Mouse (Mus musculus): ENCODE results near the gene 6430628N08Rik. TPM values are rescaled to one million over a fixed set of nuclear protein-coding genes. Genes with fewer than 3 reads are reported as not detected.
A peak's percentile ranks its signal among the peaks of the same experiment; 100 is the strongest.

The 6430628N08Rik gene
- polyA plus RNA-seq, 1 experiment from 2014 or later, result not detected

DNA sequence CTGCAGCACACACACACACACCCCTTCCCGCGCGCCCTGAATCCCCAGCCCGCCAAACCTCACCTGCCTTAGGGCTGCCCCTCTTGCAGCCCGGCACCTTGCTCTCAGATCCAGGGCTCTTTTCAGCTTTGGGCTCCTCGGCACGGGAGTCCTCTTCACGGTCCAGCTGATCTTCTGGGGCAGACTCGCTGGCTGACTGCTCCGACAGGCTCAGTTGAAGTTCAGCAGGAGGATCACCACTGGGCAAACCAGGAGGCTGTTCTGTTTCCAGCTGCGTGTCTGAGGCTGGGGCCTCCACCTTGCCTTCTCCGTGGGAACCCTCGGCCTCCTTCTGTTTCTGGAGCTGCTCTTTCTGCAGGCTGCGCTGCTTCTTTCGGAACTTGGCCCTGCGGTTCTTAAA lies 29.4 kb downstream of the 6430628N08Rik start:
- H3K4me1 ChIP-seq (ENCODE audit: control insufficient read depth, insufficient read depth, low read length), result no peaks in the 10 kb centered on the region
- no peaks in the 10 kb centered on the region for H3K36me3 ChIP-seq (ENCODE audit: control insufficient read depth, insufficient read depth, low read length)
- no peak overlapping the region for H3K27ac ChIP-seq (ENCODE audit: low read depth, low read length)
- no peak overlapping the region for H3K4me3 ChIP-seq (ENCODE audit: low read depth, low read length)
- WGBS (ENCODE audit: insufficient replicate concordance), result 77% methylated on average over 16 of the region's 16 CpGs
- no peak overlapping the region for H3K4me2 ChIP-seq
- H3K9ac ChIP-seq (ENCODE audit: low read depth, low read length), result no peak overlapping the region
- no peaks in the 10 kb centered on the region for H3K9me3 ChIP-seq (replicated peaks; ENCODE audit: control insufficient read depth, low read length)
- H3K27me3 ChIP-seq (ENCODE audit: control insufficient read depth, insufficient read depth, low read length), result peaks cover 62% of the 10 kb centered on the region
- ATAC-seq (replicated peaks; ENCODE audit: insufficient number of reproducible peaks, low FRiP score, low TSS enrichment), result no peak

DNA sequence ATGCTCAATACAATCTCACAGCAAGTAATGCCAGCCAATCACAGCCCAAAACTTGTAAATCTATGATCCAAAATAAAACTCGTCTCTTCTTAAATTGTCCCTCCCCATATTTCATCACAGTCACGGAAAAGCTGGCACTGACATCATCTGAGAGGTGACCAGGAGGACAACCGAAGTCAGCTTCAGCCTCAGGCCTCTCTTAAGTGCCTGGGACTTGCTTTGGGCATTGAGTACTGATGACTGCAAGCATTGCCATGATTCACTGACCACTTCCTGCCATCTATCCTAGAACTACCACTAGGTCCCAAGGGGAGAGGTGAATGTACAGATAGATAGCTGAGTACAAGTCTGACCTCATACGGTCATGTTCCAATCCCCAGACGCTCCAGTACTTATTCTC lies 32.2 kb downstream of the 6430628N08Rik start:
- Histone ChIP-seq H3K27ac (ENCODE audit: low read depth, low read length) (no peak overlapping the region), H3K9ac (ENCODE audit: low read depth, low read length) (no peak overlapping the region), H3K27me3 (ENCODE audit: control insufficient read depth, insufficient read depth, low read length) (peaks cover 45% of the 10 kb centered on the region), H3K4me2 (no peak overlapping the region), H3K36me3 (ENCODE audit: control insufficient read depth, insufficient read depth, low read length) (no peaks in the 10 kb centered on the region), H3K4me1 (ENCODE audit: control insufficient read depth, insufficient read depth, low read length) (no peaks in the 10 kb centered on the region), H3K9me3 (replicated peaks; ENCODE audit: control insufficient read depth, low read length) (no peaks in the 10 kb centered on the region), H3K4me3 (ENCODE audit: low read depth, low read length) (no peak overlapping the region)
- WGBS (ENCODE audit: insufficient replicate concordance), result 80% methylated on average over 5 of the region's 5 CpGs
- no peak for ATAC-seq (replicated peaks; ENCODE audit: insufficient number of reproducible peaks, low FRiP score, low TSS enrichment)

DNA sequence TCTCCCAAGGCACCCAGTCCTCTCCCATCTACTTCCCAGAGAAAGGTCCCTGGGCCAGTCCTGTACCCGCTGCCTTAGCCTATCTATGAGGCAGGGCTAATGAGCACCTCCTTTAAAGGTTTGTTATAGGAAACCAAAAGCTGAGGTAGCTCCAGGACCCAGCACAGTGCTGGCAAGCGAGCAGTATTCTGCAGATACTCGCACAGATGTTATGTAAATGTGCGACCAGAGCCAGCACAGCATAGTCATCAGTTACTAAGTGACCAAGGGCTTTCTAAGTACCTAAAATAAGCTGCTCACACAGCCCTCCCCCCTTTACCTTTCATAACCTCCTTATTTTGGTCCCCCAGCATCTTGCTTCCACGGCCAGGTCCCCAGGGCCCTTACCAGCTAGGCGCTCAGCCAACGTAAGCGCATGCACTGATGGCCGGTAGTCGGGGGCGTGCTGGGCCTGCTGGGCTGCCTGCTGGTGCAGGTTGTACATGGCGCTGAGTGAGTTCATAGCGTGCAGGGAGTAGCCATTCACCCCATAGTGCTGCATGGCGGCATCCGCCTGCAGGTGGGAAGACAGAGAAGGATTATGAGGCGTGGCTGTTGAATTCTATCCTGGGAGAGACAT lies 32.9 kb downstream of the 6430628N08Rik start:
- H3K9ac ChIP-seq (ENCODE audit: low read depth, low read length), result no peak overlapping the region
- no peaks in the 10 kb centered on the region for H3K9me3 ChIP-seq (replicated peaks; ENCODE audit: control insufficient read depth, low read length)
- WGBS (ENCODE audit: insufficient replicate concordance), result 65% methylated on average over 16 of the region's 16 CpGs
- H3K27ac ChIP-seq (ENCODE audit: low read depth, low read length), result no peak overlapping the region
- H3K36me3 ChIP-seq (ENCODE audit: control insufficient read depth, insufficient read depth, low read length), result no peaks in the 10 kb centered on the region
- no peak overlapping the region for H3K4me2 ChIP-seq
- no peak overlapping the region for H3K4me3 ChIP-seq (ENCODE audit: low read depth, low read length)
- ATAC-seq (replicated peaks; ENCODE audit: insufficient number of reproducible peaks, low FRiP score, low TSS enrichment), result no peak
- peaks cover 45% of the 10 kb centered on the region for H3K27me3 ChIP-seq (ENCODE audit: control insufficient read depth, insufficient read depth, low read length)
- H3K4me1 ChIP-seq (ENCODE audit: control insufficient read depth, insufficient read depth, low read length), result no peaks in the 10 kb centered on the region

DNA sequence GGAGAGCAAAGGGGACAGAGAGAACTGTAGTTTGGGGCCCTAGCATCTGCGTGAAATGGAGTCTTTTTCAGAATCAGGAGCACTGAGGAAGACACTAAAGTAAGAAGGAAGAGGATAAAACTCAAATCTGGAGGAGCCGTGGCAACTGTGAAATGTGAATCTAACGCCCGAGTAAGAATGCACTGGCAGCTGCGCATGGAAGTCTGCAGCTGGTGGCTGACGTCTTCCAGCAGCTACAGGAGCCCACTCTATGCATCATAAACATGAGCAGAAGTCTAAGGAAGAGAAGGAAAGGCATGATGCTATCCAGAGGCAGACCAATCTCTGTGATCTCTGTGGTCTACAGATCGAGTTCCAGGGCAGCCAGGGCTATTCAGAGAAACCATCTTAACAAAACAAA lies 37.2 kb downstream of the 6430628N08Rik start:
- no peak overlapping the region for H3K9ac ChIP-seq (ENCODE audit: low read depth, low read length)
- H3K4me2 ChIP-seq, result no peak overlapping the region
- no peak overlapping the region for H3K27ac ChIP-seq (ENCODE audit: low read depth, low read length)
- H3K27me3 ChIP-seq (ENCODE audit: control insufficient read depth, insufficient read depth, low read length), result peaks cover 64% of the 10 kb centered on the region
- no peaks in the 10 kb centered on the region for H3K9me3 ChIP-seq (replicated peaks; ENCODE audit: control insufficient read depth, low read length)
- ATAC-seq (replicated peaks; ENCODE audit: insufficient number of reproducible peaks, low FRiP score, low TSS enrichment), result no peak
- H3K36me3 ChIP-seq (ENCODE audit: control insufficient read depth, insufficient read depth, low read length), result no peaks in the 10 kb centered on the region
- H3K4me1 ChIP-seq (ENCODE audit: control insufficient read depth, insufficient read depth, low read length), result no peaks in the 10 kb centered on the region
- WGBS (ENCODE audit: insufficient replicate concordance), result 53% methylated on average over 7 of the region's 7 CpGs
- no peak overlapping the region for H3K4me3 ChIP-seq (ENCODE audit: low read depth, low read length)

DNA sequence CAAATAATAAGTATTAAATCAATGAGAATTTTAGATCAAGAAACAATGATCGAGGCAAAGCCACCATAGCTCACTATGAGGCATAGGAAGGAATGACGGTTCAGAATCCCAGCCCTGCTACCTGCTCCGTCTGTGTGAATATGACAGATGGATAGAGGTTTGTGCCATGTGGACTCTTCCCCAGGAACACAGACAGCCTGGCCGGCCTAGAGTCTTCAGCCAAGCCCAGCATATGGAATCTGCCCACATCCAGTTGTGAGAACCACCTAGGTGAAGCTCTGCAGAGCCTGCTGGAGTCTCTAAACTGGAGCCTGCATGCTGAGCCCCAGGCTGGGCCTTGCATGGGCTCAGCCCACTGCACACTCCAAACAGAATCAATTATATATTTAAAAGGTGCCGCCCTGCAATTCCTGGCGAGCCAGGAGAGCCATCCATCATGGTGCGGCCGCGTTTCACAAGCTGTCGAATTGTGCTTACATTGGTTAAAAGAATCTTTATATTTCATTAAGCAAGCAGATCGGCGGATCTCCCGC lies 41.2 kb downstream of the 6430628N08Rik start:
- peaks cover under 1% of the 10 kb centered on the region; the same call in 1 of the 2 replicates for H3K4me1 ChIP-seq (ENCODE audit: control insufficient read depth, insufficient read depth, low read length)
- WGBS (ENCODE audit: insufficient replicate concordance), result 45% methylated on average over 13 of the region's 13 CpGs
- H3K27ac ChIP-seq (ENCODE audit: low read depth, low read length), result no peak overlapping the region
- no peaks in the 10 kb centered on the region for H3K9me3 ChIP-seq (replicated peaks; ENCODE audit: control insufficient read depth, low read length)
- no peak overlapping the region for H3K4me3 ChIP-seq (ENCODE audit: low read depth, low read length)
- H3K27me3 ChIP-seq (ENCODE audit: control insufficient read depth, insufficient read depth, low read length), result peaks cover 92% of the 10 kb centered on the region
- H3K4me2 ChIP-seq, result no peak overlapping the region
- ATAC-seq (replicated peaks; ENCODE audit: insufficient number of reproducible peaks, low FRiP score, low TSS enrichment), result no peak
- H3K9ac ChIP-seq (ENCODE audit: low read depth, low read length), result no peak overlapping the region
- H3K36me3 ChIP-seq (ENCODE audit: control insufficient read depth, insufficient read depth, low read length), result no peaks in the 10 kb centered on the region

DNA sequence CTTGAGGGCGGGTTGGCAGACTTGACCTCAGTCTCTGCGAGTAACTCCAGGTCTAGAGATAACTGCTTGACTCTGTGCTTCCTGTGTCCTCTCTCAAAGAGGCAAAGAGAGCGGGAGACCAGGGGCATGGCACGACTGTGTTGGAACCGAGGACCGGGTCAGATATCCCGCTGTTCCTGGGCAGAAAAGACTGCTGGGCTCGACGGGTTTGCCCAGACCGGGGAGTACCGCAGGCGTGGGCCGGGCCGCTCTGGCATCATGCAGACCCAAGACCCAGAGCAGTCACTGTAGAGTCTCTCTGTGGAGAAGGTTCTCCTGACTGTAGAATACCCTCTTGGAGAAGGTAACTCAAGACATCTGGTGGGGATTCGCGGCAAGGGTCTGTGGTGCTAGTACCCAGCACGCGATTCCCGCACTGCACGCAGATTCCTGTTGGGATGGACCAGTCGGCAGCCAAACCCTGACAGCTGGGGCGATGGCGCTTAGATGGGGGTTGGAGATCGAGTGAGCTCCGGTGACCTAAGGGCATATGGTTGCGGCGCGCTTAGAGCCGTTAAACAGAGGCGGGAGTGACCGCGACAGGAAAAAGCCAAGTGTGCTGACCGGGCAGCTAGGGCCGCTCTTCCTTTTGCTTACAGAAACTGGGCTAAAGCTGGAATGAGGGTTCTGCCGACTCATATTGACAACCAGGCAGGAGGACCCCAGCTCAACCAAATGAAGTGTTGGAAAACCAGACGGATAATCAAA lies 45.5 kb downstream of the 6430628N08Rik start:
- no peaks in the 10 kb centered on the region for H3K36me3 ChIP-seq (ENCODE audit: control insufficient read depth, insufficient read depth, low read length)
- under 1% methylated on average over 36 of the region's 36 CpGs for WGBS (ENCODE audit: insufficient replicate concordance)
- ATAC-seq (replicated peaks; ENCODE audit: insufficient number of reproducible peaks, low FRiP score, low TSS enrichment), result peak; percentile 35; the same call in 1 of the 2 replicates
- H3K9ac ChIP-seq (ENCODE audit: low read depth, low read length), result no peak overlapping the region
- H3K9me3 ChIP-seq (replicated peaks; ENCODE audit: control insufficient read depth, low read length), result no peaks in the 10 kb centered on the region
- H3K4me2 ChIP-seq, result peak overlapping the region; percentile 38
- no peak overlapping the region for H3K27ac ChIP-seq (ENCODE audit: low read depth, low read length)
- peaks cover 3% of the 10 kb centered on the region; the same call in 1 of the 2 replicates for H3K4me1 ChIP-seq (ENCODE audit: control insufficient read depth, insufficient read depth, low read length)
- peak overlapping the region; percentile 21; the same call in 1 of the 2 replicates for H3K4me3 ChIP-seq (ENCODE audit: low read depth, low read length)
- H3K27me3 ChIP-seq (ENCODE audit: control insufficient read depth, insufficient read depth, low read length), result peaks cover 97% of the 10 kb centered on the region

DNA sequence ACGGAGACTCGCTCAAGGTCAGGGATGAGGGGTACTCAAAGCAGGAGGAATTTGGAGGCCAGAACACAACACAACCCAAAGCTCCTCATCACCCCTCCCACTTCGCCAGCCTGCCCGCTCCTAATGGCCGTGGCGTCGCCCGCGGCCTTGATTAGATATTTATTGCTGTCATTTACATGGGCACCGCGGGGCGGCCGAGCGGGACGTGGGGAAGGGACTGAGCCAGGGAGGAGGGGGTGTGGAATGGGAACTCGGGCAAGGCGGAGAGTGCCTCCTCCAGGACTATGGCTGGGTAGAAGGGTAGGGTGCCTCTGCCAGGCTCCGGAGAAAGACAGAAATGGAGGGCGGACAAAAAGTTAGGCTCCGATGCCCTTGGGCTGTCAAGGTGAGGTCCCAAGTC lies 46.2 kb downstream of the 6430628N08Rik start:
- Histone ChIP-seq H3K9ac (ENCODE audit: low read depth, low read length) (no peak overlapping the region), H3K27ac (ENCODE audit: low read depth, low read length) (no peak overlapping the region), H3K36me3 (ENCODE audit: control insufficient read depth, insufficient read depth, low read length) (no peaks in the 10 kb centered on the region), H3K4me2 (peak overlapping the region; percentile 38), H3K4me3 (ENCODE audit: low read depth, low read length) (no peak overlapping the region), H3K4me1 (ENCODE audit: control insufficient read depth, insufficient read depth, low read length) (peaks cover 3% of the 10 kb centered on the region; the same call in 1 of the 2 replicates), H3K9me3 (replicated peaks; ENCODE audit: control insufficient read depth, low read length) (no peaks in the 10 kb centered on the region), H3K27me3 (ENCODE audit: control insufficient read depth, insufficient read depth, low read length) (peaks cover 97% of the 10 kb centered on the region)
- ATAC-seq (replicated peaks; ENCODE audit: insufficient number of reproducible peaks, low FRiP score, low TSS enrichment), result no peak
- WGBS (ENCODE audit: insufficient replicate concordance), result under 1% methylated on average over 20 of the region's 20 CpGs

DNA sequence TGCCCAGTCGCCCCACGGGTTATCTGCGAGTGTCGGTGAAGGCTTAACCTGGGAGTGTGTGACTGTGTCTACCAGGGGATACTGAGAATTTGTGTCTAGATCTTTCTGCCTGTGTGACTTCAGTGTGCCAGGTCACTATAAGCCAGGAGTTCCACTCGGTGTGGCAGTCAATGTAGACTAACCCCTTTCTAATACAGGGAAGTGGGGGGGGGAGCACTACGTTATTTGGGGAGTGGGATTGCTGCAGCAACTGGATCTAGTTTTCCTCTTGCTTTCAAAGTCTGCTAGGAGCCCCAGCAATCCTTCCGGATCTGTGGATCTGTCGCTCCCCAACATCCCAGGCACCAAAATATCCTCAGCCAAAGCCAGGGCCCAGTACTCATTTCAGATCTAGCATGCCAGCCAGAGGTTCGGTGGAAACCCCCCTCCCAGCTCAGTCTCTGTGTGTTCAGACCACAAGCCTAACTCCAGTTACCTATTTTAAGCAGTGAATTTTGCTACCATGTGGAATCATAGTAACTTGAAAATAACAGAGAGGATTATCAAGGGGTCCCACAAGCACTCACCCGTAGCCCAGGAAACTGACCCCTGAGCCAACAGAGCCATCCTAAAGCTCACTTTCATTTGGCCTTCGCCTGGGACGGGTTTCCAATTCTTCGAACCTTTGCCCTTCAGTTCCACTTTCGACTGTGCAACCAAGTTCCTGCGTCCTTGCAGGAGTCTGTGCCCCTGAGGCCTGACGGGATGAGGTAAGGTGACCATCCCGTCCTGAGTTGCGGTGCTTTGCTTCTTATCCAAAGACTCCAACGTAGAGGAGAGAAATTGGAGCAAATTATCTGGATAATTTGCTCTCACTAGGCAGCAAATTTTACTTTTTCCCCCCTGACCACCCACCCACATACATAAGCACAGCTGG lies 46.9 kb downstream of the 6430628N08Rik start:
- WGBS (ENCODE audit: insufficient replicate concordance), result 3% methylated on average over 19 of the region's 19 CpGs
- no peak overlapping the region for H3K27ac ChIP-seq (ENCODE audit: low read depth, low read length)
- no peak overlapping the region for H3K4me2 ChIP-seq
- H3K4me1 ChIP-seq (ENCODE audit: control insufficient read depth, insufficient read depth, low read length), result peaks cover 3% of the 10 kb centered on the region; the same call in 1 of the 2 replicates
- peaks cover 97% of the 10 kb centered on the region for H3K27me3 ChIP-seq (ENCODE audit: control insufficient read depth, insufficient read depth, low read length)
- no peak for ATAC-seq (replicated peaks; ENCODE audit: insufficient number of reproducible peaks, low FRiP score, low TSS enrichment)
- H3K9me3 ChIP-seq (replicated peaks; ENCODE audit: control insufficient read depth, low read length), result no peaks in the 10 kb centered on the region
- H3K9ac ChIP-seq (ENCODE audit: low read depth, low read length), result no peak overlapping the region
- no peaks in the 10 kb centered on the region for H3K36me3 ChIP-seq (ENCODE audit: control insufficient read depth, insufficient read depth, low read length)
- no peak overlapping the region for H3K4me3 ChIP-seq (ENCODE audit: low read depth, low read length)

Data from heart, embryonic 11.5 days (tissue).